Mouse (Mus musculus) megakaryocyte, embryonic 14.5 days (primary cell): ENCODE measurements at regions not wholly inside any gene's neighbourhood (a gene's known extent, or its start where the extent isn't known, plus 50 kb on each side); places are given as distances from the start of the nearest gene placed in this dataset.

Experiments used
- FLI1 ChIP-seq: IDR thresholded peaks from 2 replicates; pipeline ENCODE4 v1.6.1; 2012; ENCODE audit warnings: low read length, inconsistent platforms, mixed read lengths
- GATA1 ChIP-seq: IDR thresholded peaks from 3 replicates; pipeline ENCODE4 v1.6.1; 2012; ENCODE audit warnings: mixed read lengths, low read length, inconsistent platforms, borderline replicate concordance

GRCm38 (mm10) chr15:36425902-36426301, 581.7 kb downstream of the Zfp706 start:
- TF ChIP-seq GATA1: no peak
- TF ChIP-seq FLI1: no peak
